Mouse (Mus musculus) lung, postnatal 0 days (tissue): ENCODE data around the gene Hspb7. TPM values are rescaled to one million over a fixed set of nuclear protein-coding genes. Genes with fewer than 3 reads are reported as not detected.

Experiments
- ATAC-seq: fragments of 200-750 bp; cut with Nextera tagmentation; 2 replicates; pipeline ENCODE4 v1.8.0; 2017; ENCODE audit warnings: moderate library complexity
- DNase-seq: peaks from one replicate; pipeline ENCODE4 v3.0.0-alpha.2; 2016; ENCODE audit warnings: low spot score
- H3K27ac ChIP-seq: fragments of 300-500 bp; sonication (generic); 2 replicates; pipeline ENCODE4 v1.5.1; 2014; ENCODE audit warnings: antibody characterized with exemption, mild to moderate bottlenecking, low read length, mixed read lengths
- H3K27me3 ChIP-seq: fragments of 300-500 bp; sonication (generic); replicated peaks from 2 replicates; pipeline ENCODE4 v1.6.1; 2014; ENCODE audit warnings: low read length, mixed read lengths; ENCODE audit not compliant: insufficient read depth
- H3K36me3 ChIP-seq: fragments of 300-500 bp; sonication (generic); 2 replicates; pipeline ENCODE4 v1.6.1; 2014; ENCODE audit warnings: low read length, mixed read lengths; ENCODE audit not compliant: insufficient read depth
- H3K4me1 ChIP-seq: fragments of 300-500 bp; sonication (generic); 2 replicates; pipeline ENCODE4 v1.6.1; 2014; ENCODE audit warnings: antibody characterized with exemption, low read depth, low read length, mixed read lengths; ENCODE audit not compliant: insufficient read depth
- H3K4me2 ChIP-seq: fragments of 300-500 bp; sonication (generic); replicated peaks from 2 replicates; pipeline ENCODE4 v1.6.1; 2014; ENCODE audit warnings: low read depth, mild to moderate bottlenecking, low read length, moderate library complexity, mixed read lengths
- H3K4me3 ChIP-seq: fragments of 300-500 bp; sonication (generic); 2 replicates; pipeline ENCODE4 v1.5.1; 2014; ENCODE audit warnings: low read depth, low read length
- H3K9ac ChIP-seq: fragments of 300-500 bp; sonication (generic); replicated peaks from 2 replicates; pipeline ENCODE4 v1.6.1; 2014; ENCODE audit warnings: low read depth, mild to moderate bottlenecking
- H3K9me3 ChIP-seq: fragments of 300-500 bp; sonication (generic); 2 replicates; pipeline ENCODE4 v1.6.1; 2016; ENCODE audit warnings: low read length, mixed read lengths
- CTCF ChIP-seq: IDR thresholded peaks from 2 replicates; pipeline ENCODE4 v1.5.1; 2016; ENCODE audit warnings: antibody characterized with exemption, mild to moderate bottlenecking
- EP300 ChIP-seq: IDR thresholded peaks from 2 replicates; pipeline ENCODE4 v1.6.1; 2016; ENCODE audit warnings: antibody characterized with exemption, mild to moderate bottlenecking, control low read depth
- WGBS: fragments of 180-500 bp; shearing (Covaris S2); extraction: QIAGEN DNeasy Blood & Tissue Kit; methylation state at CpG from one replicate; pipeline ENCODE4 v1.1.7; 2014; 5-methylcytosine and 5-hydroxymethylcytosine counted together
- polyA plus RNA-seq: library from polyadenylated mRNA; unstranded; fragments of >200 nt; fragmentation: Nextera tagmentation; extraction: Ambion mirVana; gene quantifications from 2 replicates; pipeline ENCODE4 v1.2.1, GENCODE M21; 2015

The Hspb7 gene
- polyA plus RNA-seq, 1 experiment from 2014 or later, result 2.3 TPM

- WGBS, result 20% methylated on average over 22 of the region's 22 CpGs
- no peak for DNase-seq
- Histone ChIP-seq H3K9me3 (no peaks in the 10 kb centered on the region), H3K4me1 (no peaks in the 10 kb centered on the region), H3K9ac (no peak overlapping the region), H3K27me3 (no peaks in the 10 kb centered on the region), H3K27ac (no peak overlapping the region), H3K36me3 (no peaks in the 10 kb centered on the region), H3K4me2 (no peak overlapping the region), H3K4me3 (no peak overlapping the region)
- no peak for TF ChIP-seq EP300
- TF ChIP-seq CTCF, result peak; percentile 41; the same call in 1 of the 2 replicates
- ATAC-seq, result no peak
Measured at GRCm38 (mm10) chr4:141411430-141411992, 9.1 kb upstream of the Hspb7 start.

- 50% methylated on average over 7 of the region's 7 CpGs for WGBS
- H3K9ac ChIP-seq, result no peak within 1 kb of the TSS
- H3K36me3 ChIP-seq, result no peaks in the 10 kb centered on the region
- DNase-seq, result no peak
- TF ChIP-seq CTCF (no peak), EP300 (no peak)
- ATAC-seq, result no peak
- H3K27ac ChIP-seq, result no peak within 1 kb of the TSS
- no peaks in the 10 kb centered on the region for H3K27me3 ChIP-seq
- no peaks in the 10 kb centered on the region for H3K4me1 ChIP-seq
- H3K4me2 ChIP-seq, result no peak within 1 kb of the TSS
- no peaks in the 10 kb centered on the region for H3K9me3 ChIP-seq
- no peak within 1 kb of the TSS for H3K4me3 ChIP-seq
Measured at GRCm38 (mm10) chr4:141415924-141416323, 4.7 kb upstream of the Hspb7 start, which contains the start of gene Clcnkb. TSS of gene Clcnkb (minus strand) at chr4:141416014.

GRCm38 (mm10) chr4:141419398-141420191, 984 bp upstream of the Hspb7 start:
- H3K4me2 ChIP-seq, result no peak overlapping the region
- no peak overlapping the region for H3K4me3 ChIP-seq
- H3K27me3 ChIP-seq, result no peaks in the 10 kb centered on the region
- TF ChIP-seq EP300 (no peak), CTCF (no peak)
- H3K36me3 ChIP-seq, result no peaks in the 10 kb centered on the region
- 53% methylated on average over 27 of the region's 27 CpGs for WGBS
- H3K9me3 ChIP-seq, result no peaks in the 10 kb centered on the region
- DNase-seq, result peak; percentile 35
- no peak overlapping the region for H3K27ac ChIP-seq
- peak; percentile 52 for ATAC-seq
- no peak overlapping the region for H3K9ac ChIP-seq
- no peaks in the 10 kb centered on the region; the same call in 1 of the 2 replicates for H3K4me1 ChIP-seq

GRCm38 (mm10) chr4:141420886-141421285, 307 bp downstream of the Hspb7 start:
- no peaks in the 10 kb centered on the region for H3K27me3 ChIP-seq
- no peak overlapping the region; the same call in 1 of the 2 replicates for H3K9ac ChIP-seq
- no peaks in the 10 kb centered on the region for H3K9me3 ChIP-seq
- DNase-seq (no peak), ATAC-seq (no peak)
- WGBS, result 39% methylated on average over 9 of the region's 9 CpGs
- peaks cover 4% of the 10 kb centered on the region for H3K4me1 ChIP-seq
- H3K4me3 ChIP-seq, result no peak overlapping the region
- TF ChIP-seq EP300 (no peak), CTCF (no peak)
- H3K4me2 ChIP-seq, result no peak overlapping the region
- H3K27ac ChIP-seq, result no peak overlapping the region
- H3K36me3 ChIP-seq, result no peaks in the 10 kb centered on the region

- H3K9me3 ChIP-seq, result no peaks in the 10 kb centered on the region
- ATAC-seq (0 out of 2 replicates have a peak, but pooled peaks have one; percentile 8), DNase-seq (peak; percentile 55)
- peak overlapping the region; percentile 23; the same call in 1 of the 2 replicates for H3K9ac ChIP-seq
- H3K4me1 ChIP-seq, result peaks cover 5% of the 10 kb centered on the region
- TF ChIP-seq EP300 (no peak), CTCF (0 out of 2 replicates have a peak, but pooled peaks have one; percentile 4)
- H3K4me3 ChIP-seq, result no peak overlapping the region
- H3K27ac ChIP-seq, result no peak overlapping the region
- H3K27me3 ChIP-seq, result no peaks in the 10 kb centered on the region
- H3K4me2 ChIP-seq, result no peak overlapping the region
- 30% methylated on average over 14 of the region's 14 CpGs for WGBS
- H3K36me3 ChIP-seq, result no peaks in the 10 kb centered on the region
Measured at GRCm38 (mm10) chr4:141421423-141421822, 844 bp downstream of the Hspb7 start.

- Histone ChIP-seq H3K4me1 (peaks cover 5% of the 10 kb centered on the region), H3K27me3 (no peaks in the 10 kb centered on the region), H3K27ac (no peak overlapping the region), H3K4me2 (no peak overlapping the region), H3K9me3 (no peaks in the 10 kb centered on the region), H3K9ac (no peak overlapping the region), H3K36me3 (no peaks in the 10 kb centered on the region), H3K4me3 (no peak overlapping the region)
- ATAC-seq, result no peak
- DNase-seq, result no peak
- TF ChIP-seq CTCF (no peak), EP300 (no peak)
- WGBS, result 81% methylated on average over 5 of the region's 5 CpGs
Measured at GRCm38 (mm10) chr4:141422841-141423240, 2.3 kb downstream of the Hspb7 start.
